Mouse (Mus musculus) erythroblast, embryonic 14.5 days (primary cell): Measurements from ENCODE around the gene Gm20441. TPM values are rescaled to one million over a fixed set of nuclear protein-coding genes. Genes with fewer than 3 reads are reported as not detected.

Experiments used
- H3K27me3 ChIP-seq: 2 replicates; pipeline ENCODE4 v1.6.1; 2012; ENCODE audit warnings: inconsistent platforms; ENCODE audit not compliant: control insufficient read depth
- H3K36me3 ChIP-seq: 2 replicates; pipeline ENCODE4 v1.6.1; 2012; ENCODE audit warnings: mild to moderate bottlenecking, inconsistent platforms; ENCODE audit not compliant: control insufficient read depth
- H3K4me1 ChIP-seq: 2 replicates; pipeline ENCODE4 v1.6.1; 2012; ENCODE audit warnings: inconsistent platforms; ENCODE audit not compliant: control insufficient read depth
- H3K4me3 ChIP-seq: replicated peaks from 2 replicates; pipeline ENCODE3; 2012; ENCODE audit warnings: moderate library complexity, mild to moderate bottlenecking, inconsistent platforms
- H3K9me3 ChIP-seq: 2 replicates; pipeline ENCODE4 v1.6.1; 2012; ENCODE audit warnings: low read length, inconsistent platforms, mixed read lengths; ENCODE audit not compliant: control insufficient read depth
- GATA1 ChIP-seq: IDR thresholded peaks from 2 replicates; pipeline ENCODE4 v1.6.1; 2012; ENCODE audit warnings: low read length, inconsistent platforms, mixed read lengths
- TAL1 ChIP-seq: IDR thresholded peaks from 3 replicates; pipeline ENCODE4 v1.6.1; 2012; ENCODE audit warnings: low read length, inconsistent platforms, mixed read lengths
- polyA plus RNA-seq: library from polyadenylated mRNA; stranded (reverse); fragments of >175 nt; gene quantifications from 2 replicates; pipeline ENCODE4 v1.2.3, GENCODE M21; 2012

Gm20441 gene
- polyA plus RNA-seq, 1 experiment: not detected

GRCm38 (mm10) chr10:75725449-75725848 is 55.3 kb downstream of the Gm20441 start:
- Histone ChIP-seq H3K27me3 (no peaks in the 10 kb centered on the region), H3K9me3 (no peaks in the 10 kb centered on the region), H3K4me3 (no peak overlapping the region), H3K36me3 (peaks cover 100% of the 10 kb centered on the region), H3K4me1 (no peaks in the 10 kb centered on the region)
- TF ChIP-seq TAL1 (no peak), GATA1 (no peak)

Other genes starting within 250 kb of the Gm20441 start
- gene Lrrc75b, start 220.6 kb downstream of the Gm20441 start, polyA plus RNA-seq: not detected in 2 replicates
- gene Ggt1, start 219.3 kb downstream of the Gm20441 start, polyA plus RNA-seq: 0.19 TPM in 1 of 2 replicates, not detected in the other
- gene Ggt5, start 191.6 kb downstream of the Gm20441 start, polyA plus RNA-seq: 0.02 TPM in 1 of 2 replicates, not detected in the other
- 0.05 and 0.09 TPM in 2 replicates for gene Susd2, start 136.9 kb downstream of the Gm20441 start, polyA plus RNA-seq
- 10.8 and 12.0 TPM in 2 replicates for gene Cabin1, start 16.6 kb downstream of the Gm20441 start, polyA plus RNA-seq
- 2.7 and 3.0 TPM in 2 replicates for gene Ddt, start 7.5 kb downstream of the Gm20441 start, polyA plus RNA-seq
- 0.12 TPM in 1 of 2 replicates, not detected in the other for gene Gstt3, start 460 bp upstream of the Gm20441 start, polyA plus RNA-seq
- gene Gstt1, start 17.6 kb upstream of the Gm20441 start, polyA plus RNA-seq: 0.14 and 0.22 TPM in 2 replicates
- not detected in 2 replicates for gene Gstt4, start 41.6 kb upstream of the Gm20441 start, polyA plus RNA-seq
- 0.64 and 0.70 TPM in 2 replicates for gene Gstt2, start 56.5 kb upstream of the Gm20441 start, polyA plus RNA-seq
- gene Mif, start 79.3 kb upstream of the Gm20441 start, polyA plus RNA-seq: 42.3 and 44.8 TPM in 2 replicates
- not detected in 2 replicates for gene Derl3, start 112.5 kb upstream of the Gm20441 start, polyA plus RNA-seq
- 31.8 TPM in 2 replicates for gene Smarcb1, start 140.7 kb upstream of the Gm20441 start, polyA plus RNA-seq
- 110 and 127 TPM in 2 replicates for gene Chchd10, start 152.2 kb upstream of the Gm20441 start, polyA plus RNA-seq
- gene Mmp11, start 155.5 kb upstream of the Gm20441 start, polyA plus RNA-seq: 0.05 TPM in 1 of 2 replicates, not detected in the other
- 5.9 and 7.9 TPM in 2 replicates for gene Gm867, start 159.7 kb upstream of the Gm20441 start, polyA plus RNA-seq
- gene Vpreb3, start 162.1 kb upstream of the Gm20441 start, polyA plus RNA-seq: not detected in 2 replicates
- not detected in 2 replicates for gene Gm5134, start 173.6 kb upstream of the Gm20441 start, polyA plus RNA-seq